Mouse (Mus musculus): ENCODE measurements around the gene Sox6.

- no peak for TF ChIP-seq CTCF (IDR thresholded peaks at IDR 0.05)
- TF ChIP-seq POLR2A (IDR thresholded peaks at IDR 0.05; ENCODE audit: insufficient read depth, low read depth, low read length) = no peak
Observed at GRCm38 (mm10) chr7:115988109-115988779, 50.4 kb downstream of the Sox6 start.
